Mouse (Mus musculus) liver, adult 10 weeks (tissue): Measurements from ENCODE around the gene Mrgpra2a. TPM values are rescaled to one million over a fixed set of nuclear protein-coding genes. Genes with fewer than 3 reads are reported as not detected.

Experiments
- polyA plus RNA-seq: library from polyadenylated mRNA; stranded (reverse); fragments of 350-450 nt; fragmentation: Illumina TruSeq; extraction: RNeasy Lipid Tissue Mini Kit (QIAGEN cat#74804); gene quantifications from one replicate; pipeline ENCODE4 v1.2.3, GENCODE M21; 2014; ENCODE audit warnings: low read depth, low replicate concordance

The Mrgpra2a gene
- polyA plus RNA-seq = not detected

GRCm38 (mm10) chr7:47452015-47452414, at the start of gene Mrgpra2a:
Mrgpra2a (minus strand) TSS chr7:47452139.

Other genes starting within 250 kb of the Mrgpra2a start
- gene Mrgpra6, start 247.2 kb downstream of the Mrgpra2a start, polyA plus RNA-seq = not detected
- gene Mrgpra9, start 199.3 kb downstream of the Mrgpra2a start, polyA plus RNA-seq = not detected
- not detected for gene Mrgpra1, start 97.9 kb downstream of the Mrgpra2a start, polyA plus RNA-seq
- not detected for gene Mrgpra2b, start 76.7 kb upstream of the Mrgpra2a start, polyA plus RNA-seq
- gene Mrgpra3, start 149.2 kb upstream of the Mrgpra2a start, polyA plus RNA-seq = not detected